Mouse (Mus musculus) embryo, embryonic 10.5 days (tissue): ENCODE data around the gene A930004D18Rik.

ENCODE experiments used
- DNase-seq: peaks from one replicate; pipeline ENCODE4 v3.0.0-alpha.2; 2015; ENCODE audit warnings: low spot score

The A930004D18Rik gene

GRCm38 (mm10) chr2:18053243-18053950, 15.9 kb upstream of the A930004D18Rik start:
- peak; percentile 79 for DNase-seq

GRCm38 (mm10) chr2:18052581-18052980, 15.0 kb upstream of the A930004D18Rik start:
- DNase-seq, result peak; percentile 52

GRCm38 (mm10) chr2:18051831-18052170, 14.3 kb upstream of the A930004D18Rik start:
- DNase-seq, result no peak

GRCm38 (mm10) chr2:18051026-18051830, 13.7 kb upstream of the A930004D18Rik start:
- peak; percentile 75 for DNase-seq

GRCm38 (mm10) chr2:18050541-18050985, 13.0 kb upstream of the A930004D18Rik start:
- peak; percentile 78 for DNase-seq

GRCm38 (mm10) chr2:18050018-18050417, 12.5 kb upstream of the A930004D18Rik start:
- DNase-seq, result no peak

- peak; percentile 79 for DNase-seq
These were observed 11.8 kb upstream of the A930004D18Rik start for GRCm38 (mm10) chr2:18049279-18049821.

- DNase-seq, result peak; percentile 91
These were observed 11.0 kb upstream of the A930004D18Rik start, which contains the start of gene Skida1 for GRCm38 (mm10) chr2:18048453-18049075. TSS of gene Skida1 (minus strand) at chr2:18049051.

GRCm38 (mm10) chr2:18047646-18048452, 10.3 kb upstream of the A930004D18Rik start:
- peak; percentile 75 for DNase-seq

GRCm38 (mm10) chr2:18046758-18047645, 9.5 kb upstream of the A930004D18Rik start:
- DNase-seq, result peak; percentile 67

- DNase-seq, result peak; percentile 44
These were observed 8.6 kb upstream of the A930004D18Rik start for GRCm38 (mm10) chr2:18046186-18046585.

- peak; percentile 53 for DNase-seq
These were observed 8.2 kb upstream of the A930004D18Rik start for GRCm38 (mm10) chr2:18045781-18046181.

- peak; percentile 64 for DNase-seq
These were observed 7.7 kb upstream of the A930004D18Rik start for GRCm38 (mm10) chr2:18045143-18045780.

GRCm38 (mm10) chr2:18041199-18041885, 3.8 kb upstream of the A930004D18Rik start:
- DNase-seq, result peak; percentile 86

- DNase-seq, result peak; percentile 75
These were observed 3.0 kb upstream of the A930004D18Rik start for GRCm38 (mm10) chr2:18040347-18041160.

GRCm38 (mm10) chr2:18039566-18040290, 2.2 kb upstream of the A930004D18Rik start:
- DNase-seq, result peak; percentile 76

GRCm38 (mm10) chr2:18038895-18039371, 1.4 kb upstream of the A930004D18Rik start:
- peak; percentile 58 for DNase-seq
